Mouse (Mus musculus) MEL (cell line): ENCODE data around the gene Ptgdr.

ENCODE experiments used
- CHD1 ChIP-seq: IDR thresholded peaks from 2 replicates; pipeline ENCODE4 v1.6.1; 2012; ENCODE audit warnings: low read depth, mild to moderate bottlenecking, inconsistent platforms, low read length, improper control_type of control experiment
- CHD2 ChIP-seq: IDR thresholded peaks from 2 replicates; pipeline ENCODE4 v1.6.1; 2011; ENCODE audit warnings: low read length, improper control_type of control experiment
- CTCF ChIP-seq, 3 experiments: IDR thresholded peaks in 2 of 3; conservative IDR thresholded peaks in 1 of 3; 2 replicates each; pipeline ENCODE4 v1.5.1; 2011 to 2012; ENCODE audit warnings: low read length in 3 of 3, low read depth in 2 of 3, mild to moderate bottlenecking in 2 of 3, improper control_type of control experiment in 1 of 3, inconsistent platforms in 1 of 3, mixed read lengths in 1 of 3, moderate library complexity in 1 of 3; ENCODE audit not compliant: control insufficient read depth in 1 of 3, insufficient read depth in 1 of 3, poor library complexity in 1 of 3, severe bottlenecking in 1 of 3
- ELF1 ChIP-seq: IDR thresholded peaks from 2 replicates; pipeline ENCODE4 v1.6.1; 2014; ENCODE audit warnings: low read depth, mild to moderate bottlenecking, inconsistent platforms, low read length, improper control_type of control experiment, moderate library complexity
- EP300 ChIP-seq, 2 experiments: IDR thresholded peaks; 2 replicates each; pipeline ENCODE4 v1.6.1; 2011; ENCODE audit warnings: improper control_type of control experiment in 2 of 2, low read length in 2 of 2, low read depth in 1 of 2, mild to moderate bottlenecking in 1 of 2
- GABPA ChIP-seq: IDR thresholded peaks from 2 replicates; pipeline ENCODE4 v1.6.1; 2012; ENCODE audit warnings: low read depth, mild to moderate bottlenecking, inconsistent platforms, low read length, improper control_type of control experiment, moderate library complexity
- GATA1 ChIP-seq: IDR thresholded peaks from 2 replicates; pipeline ENCODE4 v1.6.1; 2011; ENCODE audit warnings: low read depth, low read length, improper control_type of control experiment
- MEF2A ChIP-seq: IDR thresholded peaks from 2 replicates; pipeline ENCODE4 v1.6.1; 2014; ENCODE audit warnings: low read depth, mild to moderate bottlenecking, inconsistent platforms, low read length, improper control_type of control experiment; ENCODE audit not compliant: poor library complexity, insufficient replicate concordance, severe bottlenecking; ENCODE audit errors: extremely low read depth
- NRF1 ChIP-seq: IDR thresholded peaks from 2 replicates; pipeline ENCODE4 v1.6.1; 2014; ENCODE audit warnings: low read depth, mild to moderate bottlenecking, inconsistent platforms, low read length, improper control_type of control experiment, moderate library complexity; ENCODE audit not compliant: poor library complexity, insufficient read depth, severe bottlenecking
- POLR2A ChIP-seq, 2 experiments: IDR thresholded peaks; 2 replicates each; pipeline ENCODE4 v1.6.1; 2011 to 2012; ENCODE audit warnings: low read length in 2 of 2, mild to moderate bottlenecking in 2 of 2, control low read depth in 1 of 2, improper control_type of control experiment in 1 of 2, low read depth in 1 of 2, moderate library complexity in 1 of 2; ENCODE audit not compliant: control insufficient read depth in 1 of 2, insufficient read depth in 1 of 2, poor library complexity in 1 of 2
- TCF12 ChIP-seq: IDR thresholded peaks from 2 replicates; pipeline ENCODE4 v1.6.1; 2014; ENCODE audit warnings: low read depth, mild to moderate bottlenecking, inconsistent platforms, low read length, improper control_type of control experiment, moderate library complexity
- USF2 ChIP-seq, 2 experiments: IDR thresholded peaks; 2 replicates each; pipeline ENCODE4 v1.6.1; 2011 to 2012; ENCODE audit warnings: improper control_type of control experiment in 2 of 2, low read length in 2 of 2, borderline replicate concordance in 1 of 2, inconsistent platforms in 1 of 2, low read depth in 1 of 2, mild to moderate bottlenecking in 1 of 2; ENCODE audit not compliant: insufficient read depth in 1 of 2
- ZC3H11A ChIP-seq: IDR thresholded peaks from 2 replicates; pipeline ENCODE4 v1.6.1; 2012; ENCODE audit warnings: low read depth, mild to moderate bottlenecking, inconsistent platforms, low read length, improper control_type of control experiment

DNA sequence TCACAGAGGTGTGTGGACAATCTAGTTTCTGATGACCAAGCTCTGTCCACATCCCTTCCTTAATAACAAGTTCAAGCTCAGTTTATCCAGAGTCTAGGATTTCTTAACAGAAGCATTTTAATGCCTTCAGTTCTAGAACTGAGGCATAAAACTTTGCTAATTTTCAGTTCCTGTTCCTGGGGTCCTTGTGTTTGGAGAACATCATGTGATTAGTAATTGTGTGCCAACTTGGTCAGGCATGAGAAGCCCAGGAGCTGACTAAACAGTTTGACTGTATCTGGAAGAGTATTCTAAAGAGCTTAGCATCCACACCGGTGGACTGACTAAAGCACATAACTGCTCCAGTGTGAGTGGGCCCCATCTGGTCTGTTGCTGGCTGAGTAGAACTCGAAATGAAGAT, 24.0 kb downstream of the Ptgdr start:
- no peak for TF ChIP-seq USF2 (IDR thresholded peaks at IDR 0.05; ENCODE audit: borderline replicate concordance in 1 of 2, insufficient read depth in 1 of 2, low read depth in 1 of 2, low read length in 2 of 2)
- no peak for TF ChIP-seq GATA1
- no peak for TF ChIP-seq ZC3H11A
- no peak for TF ChIP-seq CHD1
- TF ChIP-seq CHD2 = no peak
- no peak for TF ChIP-seq CTCF (IDR thresholded peaks at IDR 0.05 in 2 of 3, conservative IDR thresholded peaks at IDR 0.05 in 1 of 3; ENCODE audit: control insufficient read depth in 1 of 3, insufficient read depth in 1 of 3, low read depth in 2 of 3, low read length in 3 of 3, poor library complexity in 1 of 3, severe bottlenecking in 1 of 3)
- TF ChIP-seq POLR2A (IDR thresholded peaks at IDR 0.05; ENCODE audit: control insufficient read depth in 1 of 2, insufficient read depth in 1 of 2, low read depth in 1 of 2, low read length in 2 of 2, poor library complexity in 1 of 2) = no peak
- TF ChIP-seq NRF1 = no peak
- TF ChIP-seq EP300 (IDR thresholded peaks at IDR 0.05; ENCODE audit: low read depth in 1 of 2, low read length in 2 of 2) = no peak
- TF ChIP-seq ELF1 = no peak
- no peak for TF ChIP-seq MEF2A
- no peak for TF ChIP-seq GABPA
- TF ChIP-seq TCF12 = no peak
